Mouse (Mus musculus) bone marrow, adult 2 months (tissue): ENCODE measurements around the gene Taf3.

Experiments used
- CTCF ChIP-seq: fragments of 200-500 bp; IDR thresholded peaks from 2 replicates; pipeline ENCODE4 v1.5.1; 2011; ENCODE audit warnings: low read length, control low read depth; ENCODE audit not compliant: control insufficient read depth, insufficient read depth
- POLR2A ChIP-seq: fragments of 200-500 bp; IDR thresholded peaks from 2 replicates; pipeline ENCODE4 v1.6.1; 2011; ENCODE audit warnings: low read depth, mild to moderate bottlenecking, control low read depth, low read length, borderline replicate concordance; ENCODE audit not compliant: control insufficient read depth

DNA sequence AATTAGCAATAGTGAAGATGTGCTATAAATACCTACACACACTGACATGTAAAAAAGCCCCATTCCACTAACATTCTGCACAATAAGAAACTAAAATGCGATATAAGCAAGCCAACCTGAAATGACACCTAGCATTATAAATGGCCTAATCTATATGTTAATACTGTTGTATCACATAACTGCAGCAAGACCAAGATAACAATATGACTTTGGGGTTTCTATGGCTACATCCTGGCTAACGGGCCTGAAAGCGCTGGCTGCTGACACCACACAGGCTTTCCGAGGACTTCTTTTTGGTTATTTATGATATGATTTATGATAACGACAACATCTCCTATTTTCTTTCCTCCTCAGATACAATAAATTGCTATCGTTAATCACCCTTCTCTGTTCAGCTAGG lies 90.4 kb downstream of the Taf3 start:
- TF ChIP-seq CTCF (no peak), POLR2A (no peak)
